Mouse (Mus musculus) left cerebral cortex, adult 2 months (tissue): ENCODE results near the gene Pex11a. TPM values are rescaled to one million over a fixed set of nuclear protein-coding genes. Genes with fewer than 3 reads are reported as not detected.
"Not testable (repeated sequence)": the region's sequence is repeated elsewhere in the genome, so short reads cannot be mapped to it uniquely, and the experiment has no call there.

Experiments
- DNase-seq, 2 experiments: peaks; one replicate each; pipeline ENCODE4 v3.0.0; 2021 to 2022; ENCODE audit warnings: low spot score in 2 of 2, mixed read lengths in 1 of 2; ENCODE audit errors: extremely low spot score in 1 of 2
- H3K27ac ChIP-seq: fragments of 200-600 bp; 2 replicates; pipeline ENCODE4 v1.8.1; 2022
- H3K4me3 ChIP-seq: fragments of 200-600 bp; 2 replicates; pipeline ENCODE4 v1.8.1; 2022
- CTCF ChIP-seq: fragments of 200-600 bp; IDR thresholded peaks from 2 replicates; pipeline ENCODE4 v1.8.1; 2022; ENCODE audit warnings: antibody characterized with exemption, mild to moderate bottlenecking, moderate library complexity
- intact Hi-C: fragments of 180-260 bp; cut with DNase I; formaldehyde crosslinking; loops from one replicate; pipeline ENCODE4 v1.15.1; 2025
- long read RNA-seq, 2 experiments: library from polyadenylated mRNA; stranded (forward); transcript quantifications; one replicate each; pipeline ENCODE4 v2.0.0; 2021; ENCODE audit warnings: borderline mapping rate in 2 of 2
- total RNA-seq, 2 experiments: library from RNA; stranded (reverse); gene quantifications; 2 replicates each; pipeline ENCODE4 v1.2.3; 2021

The Pex11a gene
- total RNA-seq: 10 to 100 TPM; 10.1 to 11.5 TPM
- long read RNA-seq, experiment 1, transcript Pex11a-203 (2 exons, 1,044 nt): major isoform, 6 of 11 reads
- long read RNA-seq, experiment 1, transcript Pex11a-201 (3 exons, 2,241 nt): minor isoform, 5 of 11 reads
- long read RNA-seq, experiment 1, partial matches to known transcripts: 0 of 11 reads
- long read RNA-seq, experiment 1, other reads (novel, unspliced or antisense): 0 of 11 reads
- long read RNA-seq, experiment 2, transcript Pex11a-201 (3 exons, 2,241 nt): major isoform, 9 of 11 reads
- long read RNA-seq, experiment 2, partial matches to known transcripts: 0 of 11 reads
- long read RNA-seq, experiment 2, other reads (novel, unspliced or antisense): 1 of 11 reads

DNA sequence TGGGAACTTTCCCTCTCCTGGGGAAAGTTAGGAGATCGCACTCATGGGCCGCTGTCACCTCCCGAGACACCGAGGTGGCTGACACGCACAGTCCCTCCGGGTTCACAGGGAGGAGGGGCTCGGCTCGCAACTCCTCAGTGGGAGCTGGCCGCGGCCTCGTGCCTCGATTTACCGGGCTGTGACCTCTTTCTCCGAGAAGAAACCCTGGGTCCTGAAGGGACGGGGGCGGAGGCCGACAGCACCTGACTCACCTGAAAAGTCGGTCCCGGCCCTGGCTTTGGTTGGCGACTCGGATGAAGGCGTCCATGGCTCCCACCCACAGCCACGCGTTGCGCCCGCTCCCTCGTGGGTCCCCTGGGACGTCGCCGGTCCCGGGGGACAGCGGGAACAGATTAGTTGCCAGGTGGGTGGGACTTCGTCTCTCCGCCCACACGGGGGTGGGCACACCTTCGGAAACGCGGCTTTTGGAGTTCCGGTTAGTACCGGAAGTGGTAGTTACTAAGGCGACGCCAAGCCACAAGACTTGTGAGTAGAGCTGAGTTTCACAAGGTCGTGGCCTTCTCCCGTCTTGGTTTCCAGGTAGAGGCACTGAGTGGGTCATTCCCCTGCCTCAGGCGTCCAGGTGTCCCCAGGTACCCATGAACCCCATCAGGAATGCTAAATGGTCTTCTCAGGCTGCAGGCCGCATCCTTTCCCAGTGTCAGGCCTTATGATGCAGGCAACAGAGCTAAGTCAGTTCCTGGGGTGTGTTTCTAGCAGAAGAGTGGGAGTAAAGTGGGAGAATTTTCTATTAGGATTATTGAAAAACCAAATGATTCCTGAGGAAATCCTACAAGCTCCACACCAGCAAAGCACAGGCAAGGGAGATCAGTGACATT is at the start of gene Pex11a, which contains the start of gene Wdr93:
TSS of gene Pex11a (minus strand) at position 473 of the 878 bp plus-strand sequence.
TSS of gene Wdr93 (plus strand) at position 505 of the 878 bp plus-strand sequence.
- intact Hi-C loops: no loop called here
- H3K27ac ChIP-seq: peak within 1 kb of the TSS; percentile 40
- H3K4me3 ChIP-seq: peak within 1 kb of the TSS; percentile 51
- TF ChIP-seq CTCF: no peak
- DNase-seq: peak; percentile 67 to 74

DNA sequence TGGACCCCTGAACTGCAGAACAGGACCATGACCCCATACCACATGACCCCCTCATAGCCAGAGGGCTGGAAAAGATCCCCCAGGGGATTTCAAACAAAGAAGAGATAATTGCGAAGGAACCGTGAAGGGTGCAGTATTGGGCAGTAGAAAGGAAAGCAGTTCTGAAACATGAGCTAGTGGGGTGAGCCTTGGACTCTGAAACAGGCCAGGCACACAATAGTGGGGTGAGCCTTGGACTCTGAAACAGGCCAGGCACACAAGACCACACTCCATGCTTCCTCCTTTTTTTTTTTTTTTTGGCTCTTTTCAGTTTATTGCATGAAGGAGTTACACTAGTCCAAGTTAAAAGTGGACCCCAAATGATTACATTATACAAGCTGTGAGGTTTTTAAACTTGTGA is 46.9 kb upstream of the Pex11a start:
- H3K4me3 ChIP-seq, H3K27ac ChIP-seq, DNase-seq: not testable (repeated sequence)
- intact Hi-C loops: loop anchor here (5.0 kb wide), 1 partner anchor 178 kb away; no protein-coding TSS in a partner anchor

DNA sequence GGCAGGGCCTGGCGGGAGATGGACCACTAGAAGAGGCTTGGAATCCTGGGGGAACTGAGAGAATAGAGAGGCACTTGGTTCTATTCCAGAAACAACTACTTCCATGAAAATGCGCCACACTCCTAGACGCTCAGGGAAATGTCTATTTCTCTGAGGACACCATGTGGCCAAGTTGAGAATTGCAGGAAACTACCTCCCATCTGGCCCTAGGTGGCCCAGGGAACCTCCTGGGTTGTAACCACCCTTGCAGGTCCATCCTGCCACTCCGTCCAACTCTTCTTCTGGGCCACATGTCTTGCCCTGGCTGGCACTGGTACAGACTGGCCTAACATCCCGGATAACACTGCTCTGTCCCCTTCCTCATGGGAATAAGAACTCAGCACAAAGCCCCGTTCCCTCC is 43.4 kb upstream of the Pex11a start:
- intact Hi-C loops: loop anchor here (5.0 kb wide), 1 partner anchor 174 kb away; no protein-coding TSS in a partner anchor
- Histone ChIP-seq H3K4me3 (no peak overlapping the region), H3K27ac (no peak overlapping the region)
- DNase-seq: peak; percentile 54 to 74
- TF ChIP-seq CTCF: peak; percentile 91

DNA sequence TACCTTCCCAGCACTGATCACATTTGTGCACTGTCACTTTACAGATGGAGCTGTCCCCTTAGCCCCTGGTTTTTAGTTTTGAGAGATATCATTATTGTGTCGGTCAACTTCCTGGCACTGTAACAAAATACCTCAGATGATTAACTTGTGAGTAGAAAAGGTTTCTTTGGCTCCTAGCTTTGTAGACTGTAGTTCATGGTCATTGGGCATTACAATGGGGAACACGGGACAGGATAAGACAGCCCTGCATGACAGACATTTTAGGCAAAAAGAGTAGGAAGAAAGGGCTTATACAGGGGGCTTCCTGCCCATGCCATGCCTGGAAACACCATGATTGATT is 39.6 kb upstream of the Pex11a start:
- TF ChIP-seq CTCF: no peak
- H3K4me3 ChIP-seq: no peak overlapping the region
- intact Hi-C loops: no loop called here
- no peak overlapping the region for H3K27ac ChIP-seq
- no peak for DNase-seq

DNA sequence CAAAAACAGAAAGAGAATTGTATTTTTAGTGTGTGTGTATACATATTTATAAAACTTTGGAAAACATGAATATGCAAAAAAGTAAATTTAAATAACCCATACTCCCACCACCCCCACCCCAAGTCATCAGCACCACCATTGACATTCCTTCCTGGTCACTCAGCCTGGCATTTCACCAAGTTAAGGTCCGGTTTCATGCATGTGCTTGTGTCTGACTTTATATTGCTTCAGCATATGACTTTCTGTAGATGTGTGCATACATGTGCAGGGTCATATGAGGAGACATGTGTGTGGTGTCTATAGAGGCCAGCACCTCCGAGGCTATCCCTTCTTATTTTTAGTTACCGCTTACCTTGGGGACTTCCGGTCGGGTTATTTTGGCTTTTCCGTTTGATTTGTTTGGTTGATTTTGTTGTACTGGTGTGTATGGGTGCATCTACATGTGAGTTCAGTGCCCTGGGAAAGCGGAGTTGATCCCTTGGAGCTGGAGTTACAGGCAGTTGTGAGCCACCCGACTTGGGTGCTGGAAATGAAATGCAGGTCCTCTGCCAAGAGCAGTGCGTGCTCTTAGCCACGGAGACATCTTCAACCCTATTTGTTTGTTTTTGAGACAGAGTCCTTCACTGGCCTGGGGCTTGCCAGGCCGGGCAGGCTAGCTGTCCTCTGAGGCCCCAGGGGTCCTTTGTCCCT is 39.0 kb upstream of the Pex11a start:
- intact Hi-C loops: no loop called here
- H3K27ac ChIP-seq: no peak overlapping the region
- TF ChIP-seq CTCF: no peak

DNA sequence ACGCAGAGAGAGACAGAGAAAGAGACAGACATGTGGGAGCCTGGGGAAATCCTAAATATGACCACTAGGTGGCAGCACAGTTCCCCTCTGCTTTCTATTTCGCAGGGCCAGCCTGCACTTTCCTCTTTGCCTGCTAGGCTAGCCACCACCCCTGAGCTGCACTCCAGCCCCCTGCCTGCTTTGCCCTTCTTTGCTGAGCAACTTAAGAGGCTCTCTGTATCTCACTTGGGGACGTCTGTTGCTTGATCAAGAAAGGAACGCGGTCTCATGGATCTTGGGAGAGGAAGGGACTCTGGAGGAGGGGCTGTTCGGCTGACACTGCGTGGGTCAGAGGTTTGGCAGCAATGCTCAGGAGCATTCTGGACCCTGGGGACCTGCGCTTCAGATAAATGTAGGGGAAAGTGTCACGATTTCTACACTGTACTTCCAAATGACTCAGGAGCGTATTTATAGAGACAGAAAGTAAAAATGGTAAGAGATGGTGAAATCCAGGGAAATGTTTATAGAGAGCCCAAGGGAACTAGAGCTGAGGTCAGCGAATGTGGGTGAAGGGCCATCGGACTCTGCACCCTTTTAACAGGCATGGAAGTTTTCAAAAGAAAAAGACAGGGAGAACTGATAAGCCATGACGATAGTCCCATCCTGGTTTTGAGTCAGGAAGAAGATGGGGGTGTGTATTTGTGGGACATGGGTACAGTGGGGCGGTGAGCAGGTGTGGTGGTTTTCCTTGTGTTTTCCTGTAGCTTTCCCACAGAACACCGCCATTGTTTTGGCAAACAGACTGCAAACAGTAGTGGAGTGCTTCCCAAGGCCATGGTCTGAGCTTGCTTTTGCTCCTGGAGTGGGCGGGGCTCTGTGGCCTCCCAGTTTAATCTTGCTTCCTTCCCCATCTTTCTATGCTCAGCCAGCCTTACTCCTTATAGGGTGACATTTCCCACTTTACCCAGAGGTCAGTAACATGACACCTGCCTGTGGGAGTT is 38.0 kb upstream of the Pex11a start:
- DNase-seq: peak; percentile 61 to 75
- Histone ChIP-seq H3K27ac (no peak overlapping the region), H3K4me3 (peak overlapping the region; percentile 36)
- TF ChIP-seq CTCF: peak; percentile 99
- intact Hi-C loops: no loop called here

More for the DNA sequence above, 39.0 kb upstream of the Pex11a start:
- H3K4me3 ChIP-seq: no peak overlapping the region
- DNase-seq: no peak

DNA sequence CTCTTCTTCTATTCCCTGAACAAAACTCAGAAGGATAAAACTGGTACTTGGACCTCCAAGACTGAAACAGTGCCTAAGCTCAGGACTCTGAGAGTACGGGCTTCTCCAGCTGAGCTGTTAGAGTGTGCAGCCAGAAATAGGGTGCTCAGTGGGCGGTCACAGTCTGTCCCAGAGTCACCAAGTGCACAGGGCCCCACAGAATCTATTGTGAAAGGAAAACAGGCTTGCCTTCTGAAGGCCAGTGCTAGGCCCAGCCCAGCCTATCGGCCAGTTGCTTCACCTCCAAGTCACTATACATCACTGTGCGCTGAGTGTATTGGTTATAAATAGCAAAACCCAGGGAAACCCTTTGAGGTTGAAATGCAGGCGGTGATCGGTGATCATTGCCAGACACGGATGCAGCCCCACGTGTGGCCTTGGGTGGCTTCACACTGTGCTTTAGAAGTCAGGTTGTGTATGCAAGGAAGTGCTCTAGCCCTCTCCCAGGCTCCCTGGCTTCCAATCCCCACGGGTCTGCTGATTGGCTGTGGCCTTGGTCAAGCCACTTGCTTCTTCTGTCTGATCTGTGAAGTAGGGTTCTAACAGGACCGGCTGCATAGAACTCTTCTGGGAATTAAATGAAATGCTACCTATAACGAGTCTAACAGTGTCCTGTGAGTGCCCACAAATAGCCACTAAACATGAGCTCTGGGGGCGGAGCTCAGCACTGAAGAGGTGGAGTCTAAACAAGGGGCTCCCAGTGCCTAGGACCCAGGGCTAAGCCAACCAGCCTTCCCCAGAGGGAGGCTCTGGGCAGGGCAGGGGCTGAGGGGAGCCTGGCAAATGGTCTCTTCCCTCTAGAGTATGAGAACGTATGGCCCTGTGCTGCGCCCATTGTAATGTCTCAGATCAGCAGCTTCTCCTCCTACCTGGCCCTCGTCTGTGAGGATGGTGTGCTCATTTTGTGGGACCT is 28.9 kb upstream of the Pex11a start:
- no peak for DNase-seq
- intact Hi-C loops: no loop called here
- TF ChIP-seq CTCF: no peak
- Histone ChIP-seq H3K4me3 (no peak overlapping the region), H3K27ac (peak overlapping the region; percentile 41; the same call in 1 of the 2 replicates)

DNA sequence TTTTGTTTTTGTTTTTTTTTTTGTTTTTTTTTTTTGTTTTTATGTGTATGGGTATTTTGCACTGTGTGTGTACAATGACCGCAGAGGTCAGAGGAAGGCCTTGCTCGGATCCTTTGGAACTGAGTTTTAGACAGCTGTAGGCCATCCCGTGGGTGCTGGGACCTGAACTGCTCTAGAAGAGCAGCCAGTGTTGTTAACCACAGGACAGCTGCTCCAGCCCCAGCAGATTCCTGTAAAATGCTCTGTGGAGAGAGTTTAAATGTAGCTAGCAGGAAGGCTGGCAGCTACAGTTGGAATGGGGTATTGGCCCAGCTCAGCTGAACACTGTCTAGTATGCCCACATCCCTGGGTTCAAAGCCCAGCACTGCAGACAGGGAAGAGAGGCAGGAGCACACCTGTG is 26.7 kb upstream of the Pex11a start:
- no peak overlapping the region for H3K27ac ChIP-seq
- H3K4me3 ChIP-seq: no peak overlapping the region
- DNase-seq: no peak
- intact Hi-C loops: no loop called here
- no peak for TF ChIP-seq CTCF

DNA sequence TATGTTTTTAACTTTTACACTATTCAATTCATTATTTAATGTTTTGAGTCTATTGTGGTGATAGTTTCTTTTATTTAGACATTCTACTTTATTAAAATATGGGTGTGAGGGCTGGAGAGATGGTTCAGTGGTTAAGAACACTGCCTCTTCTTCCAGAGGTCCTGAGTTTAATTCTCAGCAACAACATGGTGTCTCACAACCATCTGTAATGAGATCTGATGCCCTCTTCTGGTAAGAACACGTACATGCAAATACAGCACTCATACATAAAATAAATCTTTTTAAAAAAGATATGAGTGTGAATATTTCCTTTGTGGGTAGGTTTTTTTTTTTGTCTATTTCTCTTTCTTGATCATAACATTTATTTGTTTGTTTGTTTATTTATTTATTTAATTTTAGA is 23.1 kb upstream of the Pex11a start:
- TF ChIP-seq CTCF: no peak; the same call in 1 of the 2 replicates
- no peak for DNase-seq
- intact Hi-C loops: no loop called here
- Histone ChIP-seq H3K4me3 (no peak overlapping the region), H3K27ac (no peak overlapping the region)

DNA sequence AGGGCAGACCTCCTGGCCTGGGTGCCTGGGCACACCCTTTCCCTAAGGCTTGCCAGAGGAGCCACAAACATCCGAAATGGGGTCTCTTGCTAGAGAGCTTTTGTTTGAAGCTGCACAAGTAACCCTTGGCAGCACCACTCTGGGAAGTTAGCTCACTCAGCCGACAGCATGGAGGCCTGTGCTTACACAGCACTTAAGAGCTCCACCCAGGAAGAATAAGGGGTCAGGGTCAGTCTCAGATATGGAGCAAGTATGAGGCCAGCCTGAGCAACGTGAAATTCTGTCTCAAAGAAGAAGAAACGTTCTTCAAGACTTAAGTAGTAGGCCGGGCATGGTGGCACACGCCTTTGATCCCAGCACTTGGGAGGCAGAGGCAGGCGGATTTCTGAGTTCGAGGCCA is 19.2 kb upstream of the Pex11a start:
- Histone ChIP-seq H3K4me3 (no peak overlapping the region), H3K27ac (no peak overlapping the region)
- intact Hi-C loops: no loop called here
- no peak for DNase-seq
- no peak for TF ChIP-seq CTCF
